Mouse (Mus musculus) CH12.LX (cell line): ENCODE data around the gene Sult1c2.
"Not testable (repeated sequence)": the region's sequence is repeated elsewhere in the genome, so short reads cannot be mapped to it uniquely, and the experiment has no call there.

ENCODE experiments used
- CTCF ChIP-seq, 2 experiments: IDR thresholded peaks in 1 of 2; conservative IDR thresholded peaks in 1 of 2; 2 replicates each; pipeline ENCODE4 v1.5.1; 2011 to 2012; ENCODE audit warnings: low read depth in 2 of 2, low read length in 2 of 2, improper control_type of control experiment in 1 of 2, inconsistent platforms in 1 of 2, mild to moderate bottlenecking in 1 of 2, moderate library complexity in 1 of 2
- EP300 ChIP-seq: IDR thresholded peaks from 2 replicates; pipeline ENCODE4 v1.6.1; 2011; ENCODE audit warnings: low read length, improper control_type of control experiment
- HCFC1 ChIP-seq: IDR thresholded peaks from 2 replicates; pipeline ENCODE4 v1.6.1; 2012; ENCODE audit warnings: low read depth, mild to moderate bottlenecking, inconsistent platforms, low read length, improper control_type of control experiment
- MAFK ChIP-seq: IDR thresholded peaks from 2 replicates; pipeline ENCODE4 v1.6.1; 2011; ENCODE audit warnings: low read length, improper control_type of control experiment; ENCODE audit not compliant: insufficient replicate concordance
- MAX ChIP-seq: IDR thresholded peaks from 2 replicates; pipeline ENCODE4 v1.6.1; 2011; ENCODE audit warnings: low read length, improper control_type of control experiment
- MXI1 ChIP-seq: IDR thresholded peaks from 2 replicates; pipeline ENCODE4 v1.6.1; 2011; ENCODE audit warnings: mild to moderate bottlenecking, low read depth, low read length, improper control_type of control experiment
- POLR2A ChIP-seq: IDR thresholded peaks from 2 replicates; pipeline ENCODE4 v1.6.1; 2011; ENCODE audit warnings: low read depth, mild to moderate bottlenecking, improper control_type of control experiment, low read length
- POLR2AphosphoS2 ChIP-seq: IDR thresholded peaks from 2 replicates; pipeline ENCODE4 v1.6.1; 2011; ENCODE audit warnings: low read depth, low read length, improper control_type of control experiment
- RAD21 ChIP-seq: IDR thresholded peaks from 2 replicates; pipeline ENCODE4 v1.6.1; 2011; ENCODE audit warnings: low read depth, mild to moderate bottlenecking, low read length, improper control_type of control experiment, moderate library complexity

GRCm38 (mm10) chr17:53803974-53804373, 42.2 kb downstream of the Sult1c2 start:
- not testable (repeated sequence) for TF ChIP-seq POLR2AphosphoS2; EP300; MAFK; CTCF (conservative IDR thresholded peaks at IDR 0.05 in 1 of 2, IDR thresholded peaks at IDR 0.05 in 1 of 2; ENCODE audit: low read depth in 2 of 2, low read length in 2 of 2); POLR2A; MXI1; MAX; RAD21; HCFC1
